Mouse (Mus musculus) frontal cortex, postnatal 36 days (tissue): Measurements from ENCODE around the gene Tmem116.
"Not testable (repeated sequence)": the region's sequence is repeated elsewhere in the genome, so short reads cannot be mapped to it uniquely, and the experiment has no call there.

Experiments
- DNase-seq, 2 experiments: peaks; one replicate each; pipeline ENCODE4 v3.0.0; 2022; ENCODE audit warnings: low spot score in 2 of 2

The Tmem116 gene

DNA sequence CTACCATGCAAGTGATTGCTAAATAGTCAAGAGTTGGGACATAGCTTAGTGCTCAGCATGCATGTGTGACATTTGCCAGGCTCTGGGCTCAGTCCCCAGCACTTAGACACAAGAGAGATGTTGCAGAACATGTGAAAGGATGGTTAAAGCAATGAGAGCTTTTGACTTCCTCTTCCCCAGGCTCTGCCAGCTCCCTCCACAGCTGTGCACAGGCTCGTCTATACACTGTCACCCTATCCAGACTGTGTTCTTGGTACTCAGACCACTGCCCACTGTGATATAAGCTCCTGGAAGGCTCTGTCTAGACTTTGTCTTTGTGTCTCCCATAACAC is 10.4 kb downstream of the Tmem116 start:
- DNase-seq: no peak

GRCm38 (mm10) chr5:121462967-121463366 is 11.3 kb downstream of the Tmem116 start:
- no peak for DNase-seq

DNA sequence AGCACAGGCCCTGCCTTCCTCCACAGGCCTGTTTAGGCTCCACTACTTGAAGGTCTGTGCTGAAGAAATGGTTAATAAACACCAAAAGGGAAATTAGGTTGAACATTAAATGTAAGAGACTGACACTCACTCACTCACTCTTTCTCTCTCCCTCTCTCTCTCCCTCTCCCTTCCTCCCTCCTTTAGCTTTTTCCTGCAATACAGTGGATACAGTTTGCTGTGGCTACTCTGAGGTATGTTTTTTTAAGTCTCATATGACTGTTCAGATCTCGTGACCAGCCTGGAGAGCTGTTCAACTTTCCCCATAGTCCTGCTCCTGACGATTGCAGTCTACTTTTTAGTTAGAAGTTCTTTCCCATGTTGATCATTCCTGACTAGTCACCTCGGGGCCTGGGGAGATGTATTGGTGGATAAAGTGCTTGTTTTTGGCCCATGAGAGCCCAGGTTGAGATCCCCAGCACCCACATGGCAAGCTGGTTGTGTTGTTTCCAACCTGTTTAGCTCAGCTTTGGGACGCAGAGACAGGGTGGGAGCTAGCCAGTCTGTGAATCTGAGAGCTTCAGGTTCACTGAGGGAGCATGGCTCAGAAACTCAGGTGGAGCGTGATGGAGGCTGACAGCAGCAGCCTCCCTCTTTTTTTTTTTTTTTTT is 12.0 kb downstream of the Tmem116 start:
- no peak for DNase-seq

GRCm38 (mm10) chr5:121469566-121469965 is 17.9 kb downstream of the Tmem116 start:
- DNase-seq: no peak

- no peak for DNase-seq
These were observed 20.7 kb downstream of the Tmem116 start for GRCm38 (mm10) chr5:121472411-121472810.

DNA sequence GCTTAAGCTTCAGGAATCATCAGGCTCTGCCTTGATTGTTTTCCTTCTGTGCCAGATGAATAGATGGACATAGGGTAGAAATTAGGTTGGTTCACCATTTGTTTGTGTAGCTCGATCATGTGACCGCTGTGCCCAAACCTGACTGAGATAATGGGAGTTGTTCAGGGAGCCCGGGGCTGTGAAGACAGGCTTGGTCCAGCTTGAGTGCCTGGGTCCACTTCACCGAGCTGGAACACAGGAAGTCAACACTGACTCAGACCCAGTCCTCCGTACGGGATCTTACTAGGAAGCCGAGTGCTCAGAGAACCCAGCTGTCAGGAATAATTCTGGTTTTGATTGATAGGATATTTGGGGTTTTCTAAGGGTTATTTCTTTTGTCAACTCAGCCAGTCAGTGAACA is 22.9 kb downstream of the Tmem116 start:
- DNase-seq: no peak

- DNase-seq: no peak
These were observed 24.3 kb downstream of the Tmem116 start for GRCm38 (mm10) chr5:121476040-121476439.

DNA sequence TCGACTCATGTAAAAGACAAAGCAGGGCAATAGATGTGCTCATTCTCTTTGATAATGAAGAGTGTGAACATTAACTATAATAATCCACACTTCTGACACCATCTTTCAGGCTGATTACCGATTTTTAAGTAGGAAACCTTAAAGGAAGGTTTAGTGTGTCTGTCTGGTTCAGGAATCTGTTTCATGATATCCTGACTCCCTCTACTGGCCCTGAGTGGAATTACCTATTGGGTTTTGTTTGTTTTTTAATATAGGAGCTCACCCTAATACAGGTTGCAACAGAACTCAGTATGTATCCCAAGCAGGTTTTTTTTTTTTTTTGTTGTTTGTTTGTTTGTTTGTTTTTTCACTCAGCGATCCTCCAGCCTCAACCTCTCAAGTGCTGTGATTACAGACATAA is 26.0 kb downstream of the Tmem116 start:
- peak in 1 of 2 experiments; percentile 42 for DNase-seq

GRCm38 (mm10) chr5:121484801-121485200 is 33.1 kb downstream of the Tmem116 start:
- DNase-seq: no peak

DNA sequence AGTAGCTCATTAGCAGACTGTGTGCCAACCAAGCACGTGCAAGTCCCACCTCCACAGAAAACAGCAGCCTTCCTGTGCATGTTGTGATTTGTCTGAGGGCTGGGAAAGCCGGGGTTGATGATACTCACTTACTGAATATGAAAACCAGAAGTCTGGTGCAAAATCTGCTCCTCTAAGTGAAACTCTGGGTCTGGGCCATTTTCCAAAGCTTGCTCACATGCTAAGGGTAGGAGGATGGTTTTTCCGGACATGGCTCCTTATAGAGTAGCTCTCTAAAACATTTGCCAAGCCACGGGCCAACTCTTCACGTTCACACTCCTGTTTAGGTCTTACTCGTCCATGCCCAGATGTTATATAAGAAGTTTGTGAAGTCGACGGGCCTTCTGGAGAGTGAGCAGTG is 41.6 kb downstream of the Tmem116 start:
- DNase-seq: peak; percentile 64 to 89

GRCm38 (mm10) chr5:121500719-121501118 is 49.0 kb downstream of the Tmem116 start:
- DNase-seq: no peak

DNA sequence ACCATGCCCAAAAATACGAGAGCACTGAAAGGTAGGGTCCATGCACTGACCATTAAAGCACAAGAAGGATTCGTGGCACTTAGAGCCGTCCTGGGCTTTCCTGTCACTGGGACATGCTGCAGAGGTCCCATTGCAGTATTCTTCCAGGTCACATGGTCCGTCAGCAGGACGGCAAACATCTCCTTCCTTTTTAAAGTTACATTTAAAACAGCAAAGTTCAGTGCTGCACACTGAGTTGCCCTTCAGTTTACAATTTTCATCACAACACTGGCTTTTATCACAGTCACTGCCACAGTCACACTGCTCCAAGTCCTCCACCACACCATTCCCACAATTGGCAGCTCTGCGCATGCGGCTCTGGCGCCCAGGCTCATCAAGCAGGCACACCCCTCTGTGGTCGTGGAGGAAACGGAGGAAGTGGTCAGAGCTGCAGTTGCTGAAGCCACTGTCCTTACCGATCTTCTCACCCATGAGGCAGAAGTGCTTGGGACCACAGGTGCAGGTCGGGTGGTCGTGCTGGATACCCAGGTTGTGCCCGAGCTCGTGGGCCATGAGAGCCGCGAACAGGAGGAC is 49.8 kb downstream of the Tmem116 start:
- not testable (repeated sequence) for DNase-seq

DNA sequence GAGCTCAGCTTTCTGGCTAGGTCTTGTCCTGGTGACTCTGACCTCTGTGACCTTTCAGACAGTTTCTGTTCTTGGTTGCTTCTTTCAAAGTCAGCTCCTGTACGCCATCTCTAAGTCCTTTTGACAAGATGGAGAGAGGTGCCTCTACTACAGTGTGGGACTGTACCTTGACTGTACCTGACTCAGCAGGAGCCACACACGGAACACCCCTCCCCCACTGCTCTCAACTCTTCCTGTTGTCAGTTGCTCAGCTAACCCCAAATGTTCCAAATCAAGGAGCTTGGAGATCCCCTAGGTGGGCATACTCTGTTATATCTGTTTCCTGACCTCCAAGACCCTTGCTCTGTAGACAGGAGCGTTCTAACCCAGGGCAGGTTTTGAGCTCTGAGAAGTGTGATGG is 51.5 kb downstream of the Tmem116 start, which contains the start of gene Adam1b:
TSS of gene Adam1b (minus strand) at position 205 of the 400 bp plus-strand sequence.
- DNase-seq: no peak

- no peak for DNase-seq
These were observed 55.2 kb downstream of the Tmem116 start for GRCm38 (mm10) chr5:121506846-121507245.

DNA sequence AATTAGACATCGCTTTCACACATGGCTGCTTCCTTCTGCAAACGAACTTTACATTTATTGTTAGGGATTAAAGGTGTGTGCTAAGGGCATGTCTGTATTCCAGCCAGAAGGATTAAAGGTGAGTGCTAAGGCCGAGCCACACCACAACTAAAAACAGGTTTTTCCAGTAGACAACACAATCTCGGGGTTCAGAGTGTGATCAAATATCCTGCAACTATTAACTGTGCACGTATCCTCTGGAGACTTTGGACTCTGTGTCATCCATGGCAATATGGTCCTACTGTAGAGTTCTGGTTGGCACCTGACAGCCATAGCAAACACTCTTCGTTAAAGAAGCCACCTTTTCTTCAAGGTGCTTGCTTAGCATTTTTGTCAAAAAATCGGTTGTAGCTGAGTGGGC is 58.3 kb downstream of the Tmem116 start:
- DNase-seq: no peak

GRCm38 (mm10) chr5:121518983-121519382 is 67.3 kb downstream of the Tmem116 start:
- no peak for DNase-seq

DNA sequence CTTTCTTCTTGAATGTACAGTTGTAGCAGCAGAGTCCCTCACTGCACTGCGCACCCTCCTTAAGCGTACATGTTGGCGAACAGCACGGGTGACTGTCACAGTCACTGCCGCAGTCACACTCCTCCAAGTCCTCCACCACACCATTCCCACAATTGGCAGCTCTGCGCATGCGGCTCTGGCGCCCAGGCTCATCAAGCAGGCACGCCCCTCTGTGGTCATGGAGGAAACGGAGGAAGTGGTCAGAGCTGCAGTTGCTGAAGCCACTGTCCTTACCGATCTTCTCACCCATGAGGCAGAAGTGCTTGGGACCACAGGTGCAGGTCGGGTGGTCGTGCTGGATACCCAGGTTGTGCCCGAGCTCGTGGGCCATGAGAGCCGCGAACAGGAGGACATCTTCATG is 68.1 kb downstream of the Tmem116 start:
- DNase-seq: not testable (repeated sequence)

DNA sequence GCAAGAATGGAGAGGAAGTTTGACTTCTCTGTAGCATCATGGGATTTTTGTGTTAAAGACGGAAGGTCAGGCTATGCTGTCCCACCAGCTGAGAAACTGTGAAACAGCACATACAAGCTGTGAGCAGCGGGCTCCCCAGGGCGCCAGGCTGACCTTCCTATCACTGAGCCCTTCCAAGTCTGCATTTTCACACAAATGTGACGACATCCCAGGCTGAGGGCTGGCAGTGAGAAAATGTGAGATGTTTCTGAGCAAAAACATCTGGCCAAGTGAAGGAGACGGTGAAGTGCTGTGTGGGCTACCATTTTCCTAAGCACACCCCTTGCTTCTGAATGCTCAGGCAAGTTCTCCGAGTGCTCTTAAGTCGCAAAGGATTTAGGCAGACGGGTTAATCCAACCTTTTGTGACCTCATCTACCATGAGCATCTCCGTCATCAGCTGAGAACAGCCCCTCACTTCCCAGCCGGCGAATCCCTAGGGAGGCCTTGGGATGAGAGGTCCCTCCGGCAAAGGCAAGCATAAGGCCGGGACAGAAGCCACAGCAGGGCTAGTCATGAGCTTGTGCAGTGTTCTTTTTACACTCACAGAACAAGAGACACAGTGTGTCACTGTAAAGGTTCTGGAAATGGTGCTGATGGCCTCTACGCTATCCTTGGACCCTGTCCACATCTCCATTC is 74.2 kb downstream of the Tmem116 start:
- no peak for DNase-seq

DNA sequence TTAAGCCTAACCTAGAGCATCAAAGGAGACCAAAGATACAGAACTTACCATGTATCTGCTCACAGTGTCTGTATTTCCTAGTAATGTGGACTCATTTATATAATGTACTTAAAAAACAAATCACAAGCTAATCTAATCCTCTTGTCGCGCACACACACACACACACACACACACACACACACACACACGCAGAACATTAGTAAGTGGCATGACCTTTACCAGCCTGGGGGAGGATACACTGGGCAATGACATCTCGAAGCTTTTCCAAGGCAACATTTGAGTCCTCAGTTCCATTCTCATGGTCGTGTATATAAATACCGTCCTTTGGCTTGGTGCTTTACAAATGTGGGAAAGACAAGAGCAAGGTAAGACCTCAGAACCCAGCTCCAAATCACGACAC is 74.8 kb downstream of the Tmem116 start:
- DNase-seq: no peak

DNA sequence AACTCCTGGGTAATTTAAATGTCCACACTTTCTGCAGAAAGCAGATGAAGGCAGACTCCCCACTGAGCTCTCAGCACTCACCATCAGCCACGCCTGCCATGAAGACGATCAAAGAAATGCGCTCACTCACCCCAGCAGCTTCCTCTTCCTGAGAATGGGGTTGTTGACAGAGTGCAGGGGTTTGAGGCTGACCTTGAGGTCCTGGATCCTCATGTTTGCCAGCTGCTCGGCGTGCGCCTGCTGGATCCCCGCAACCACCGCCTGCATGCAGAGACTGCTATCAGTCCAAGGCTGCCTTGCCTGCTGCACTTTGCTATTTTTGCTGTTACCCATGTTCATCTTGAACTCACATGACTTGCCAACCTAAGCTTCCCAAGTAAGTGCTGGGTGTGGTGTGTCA is 75.3 kb downstream of the Tmem116 start:
- no peak for DNase-seq

DNA sequence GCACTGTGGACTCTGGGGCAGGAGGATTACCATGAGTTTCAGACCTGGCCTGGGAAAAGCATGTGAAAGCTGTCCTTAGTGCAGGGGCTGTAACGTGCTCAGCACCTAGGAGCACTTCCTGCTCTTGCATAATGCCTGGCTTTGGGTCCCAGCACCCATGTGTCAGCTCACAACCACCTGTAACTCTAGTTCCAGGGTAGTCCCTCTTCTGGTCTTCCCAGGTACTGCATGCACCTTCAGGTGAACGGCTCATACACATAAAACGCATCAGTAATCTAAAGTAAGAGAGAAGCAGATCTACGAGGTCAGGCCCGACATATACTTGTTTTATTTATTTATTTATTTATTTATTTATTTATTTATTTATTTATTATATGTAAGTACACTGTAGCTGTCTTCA is 82.8 kb downstream of the Tmem116 start:
- DNase-seq: no peak

- no peak for DNase-seq
These were observed 83.4 kb downstream of the Tmem116 start for GRCm38 (mm10) chr5:121535116-121535515.

GRCm38 (mm10) chr5:121536921-121537555 is 85.3 kb downstream of the Tmem116 start:
- DNase-seq: no peak
